Mouse (Mus musculus): ENCODE results near the gene Cyp27b1.
"Not testable (repeated sequence)": the region's sequence is repeated elsewhere in the genome, so short reads cannot be mapped to it uniquely, and the experiment has no call there.

Gene Cyp27b1

DNA sequence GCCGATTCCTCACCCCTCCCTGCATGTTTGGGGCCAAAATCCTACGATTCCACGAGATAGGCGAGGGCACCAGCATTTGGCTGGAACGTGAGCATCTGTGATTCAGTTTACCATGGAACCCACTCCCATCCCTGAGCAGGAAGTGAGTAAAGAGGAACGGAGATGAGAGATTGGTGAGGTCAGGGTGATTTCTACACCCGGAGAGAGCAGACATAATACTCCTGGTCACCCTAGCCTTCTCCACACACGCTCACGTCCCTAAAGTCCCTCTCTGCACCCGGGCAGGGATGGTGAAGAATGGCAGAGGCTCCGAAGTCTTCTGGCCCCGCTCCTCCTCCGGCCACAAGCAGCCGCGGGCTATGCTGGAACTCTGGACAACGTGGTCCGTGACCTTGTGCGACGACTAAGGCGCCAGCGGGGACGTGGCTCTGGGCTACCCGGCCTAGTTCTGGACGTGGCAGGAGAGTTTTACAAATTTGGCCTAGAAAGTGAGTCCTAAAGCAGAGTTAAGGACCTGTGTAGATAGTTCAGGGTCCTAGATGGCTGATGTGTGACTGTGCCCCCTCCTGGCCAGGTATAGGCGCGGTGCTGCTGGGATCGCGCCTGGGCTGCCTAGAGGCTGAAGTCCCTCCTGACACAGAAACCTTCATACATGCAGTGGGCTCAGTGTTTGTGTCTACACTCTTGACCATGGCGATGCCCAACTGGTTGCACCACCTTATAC lies 1.5 kb downstream of the Cyp27b1 start:
- DNase-seq (ENCODE audit: low spot score), result no peak

GRCm38 (mm10) chr10:127050119-127050474 lies 2.0 kb downstream of the Cyp27b1 start:
- DNase-seq (ENCODE audit: low spot score), result no peak

- DNase-seq (ENCODE audit: low spot score), result no peak
Measured at GRCm38 (mm10) chr10:127054646-127055045, 6.6 kb downstream of the Cyp27b1 start.

- no peak for DNase-seq (ENCODE audit: low spot score)
Measured at GRCm38 (mm10) chr10:127055406-127055805, 7.4 kb downstream of the Cyp27b1 start.

GRCm38 (mm10) chr10:127056490-127056889 lies 8.4 kb downstream of the Cyp27b1 start:
- no peak for DNase-seq (ENCODE audit: low spot score)

- DNase-seq (ENCODE audit: low spot score), result peak; percentile 93
Measured at GRCm38 (mm10) chr10:127058161-127058560, 10.1 kb downstream of the Cyp27b1 start.

DNA sequence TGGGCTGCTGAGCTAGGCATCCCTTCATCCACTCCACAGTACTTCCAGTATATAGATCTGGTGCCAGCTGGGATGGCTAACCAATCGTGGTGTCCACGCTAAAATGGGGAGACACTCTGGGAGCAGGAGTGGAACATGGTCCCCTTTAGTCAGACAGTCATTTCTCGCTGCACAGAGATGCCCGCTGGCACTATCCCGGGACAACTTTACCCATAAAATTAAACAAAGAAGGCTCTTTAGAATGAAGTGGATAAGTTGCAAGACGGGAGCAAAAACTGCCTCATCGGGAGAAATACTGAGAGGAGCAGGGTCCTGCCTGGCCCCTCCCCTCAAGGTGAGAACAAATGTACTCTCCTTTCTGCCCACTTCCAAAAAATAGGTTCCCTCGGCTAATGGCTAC lies 10.7 kb downstream of the Cyp27b1 start:
- DNase-seq (ENCODE audit: low spot score), result no peak

DNA sequence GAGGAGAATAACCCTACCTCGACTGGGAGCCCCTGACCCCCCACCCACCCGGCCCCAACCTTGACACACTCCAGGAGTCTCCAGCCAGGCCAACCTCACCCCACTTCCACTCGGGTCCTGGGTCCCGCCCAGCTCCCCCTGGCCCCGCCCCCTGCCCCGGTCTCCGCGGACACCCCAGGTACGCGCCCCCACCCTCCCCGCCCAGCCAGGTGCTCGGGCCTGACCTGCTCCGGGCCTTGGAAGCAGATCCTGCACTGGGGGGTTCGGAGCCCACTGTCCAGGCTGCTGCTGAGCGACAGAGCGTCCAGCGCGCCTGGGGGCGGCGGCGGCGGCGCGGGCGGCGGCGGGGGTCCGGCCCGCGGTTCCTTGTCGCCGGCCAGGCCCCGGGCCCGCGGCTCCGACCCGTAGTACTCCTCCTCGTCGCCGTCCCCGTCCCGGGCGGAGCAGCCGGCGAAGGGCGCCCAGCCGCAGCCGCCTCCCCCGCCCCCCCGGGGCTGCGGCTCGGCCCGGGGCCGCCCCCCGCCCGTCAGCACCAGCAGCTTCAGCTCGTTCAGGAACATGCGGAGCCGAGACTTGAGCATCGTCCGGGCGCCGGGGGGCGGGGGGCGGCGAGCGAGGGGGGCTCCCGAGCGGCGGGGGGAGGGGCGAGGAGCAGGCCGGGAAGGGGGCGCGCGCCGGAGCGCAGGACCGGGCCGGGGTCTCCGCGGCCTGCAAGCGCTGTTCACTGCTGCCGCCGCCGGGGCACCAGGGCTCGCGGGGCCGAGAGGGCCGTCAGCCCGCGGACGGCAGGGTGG lies 11.3 kb downstream of the Cyp27b1 start:
- DNase-seq (ENCODE audit: low spot score), result no peak

DNA sequence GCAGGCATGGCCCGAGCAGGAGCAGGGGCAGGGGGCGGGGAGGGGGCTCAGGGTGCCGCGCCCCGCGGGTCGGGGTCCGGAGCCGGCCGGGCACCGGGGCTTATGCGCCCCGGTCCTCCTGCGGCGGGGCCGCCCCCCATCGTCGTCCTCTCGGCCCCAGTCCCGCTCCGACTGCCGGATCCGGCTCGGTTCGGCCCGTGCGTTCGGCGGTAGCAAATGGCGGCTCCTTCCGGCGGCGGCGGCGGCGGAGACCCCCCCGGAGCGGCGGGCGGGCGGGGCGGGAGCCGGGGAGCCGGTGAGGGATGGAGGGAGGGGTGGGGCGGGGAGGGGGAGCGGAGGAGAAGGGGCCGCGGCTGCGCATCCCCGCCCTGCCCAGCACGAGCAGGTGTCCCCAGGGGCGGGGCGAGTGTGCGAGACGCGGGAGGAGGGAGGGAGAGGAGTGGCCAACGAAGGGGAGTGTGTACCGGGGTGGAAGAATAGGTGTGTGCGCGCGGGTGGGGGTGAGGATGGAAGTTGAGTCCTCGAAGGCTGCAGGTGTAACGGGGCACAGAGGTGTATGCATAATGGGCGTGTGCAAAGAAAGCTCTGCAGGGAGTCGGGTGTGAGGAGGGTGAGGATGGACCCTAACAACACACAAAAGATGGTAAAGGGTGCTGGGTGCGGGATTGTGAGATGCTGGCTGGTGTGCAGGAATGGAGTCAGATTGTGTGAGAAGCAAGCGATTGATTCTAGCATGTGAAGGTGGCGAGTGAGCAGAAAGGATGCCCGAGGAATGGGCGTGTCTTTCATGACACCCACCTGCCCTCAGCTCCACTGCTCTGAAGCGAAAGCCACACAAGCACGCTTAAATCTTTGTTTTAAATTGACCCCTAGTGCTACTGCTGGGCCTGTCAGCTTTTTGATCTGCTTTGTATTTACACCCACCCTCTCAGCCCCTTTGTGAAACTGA lies 12.2 kb downstream of the Cyp27b1 start, which contains the start of gene March9:
March9 (minus strand) TSS at position 217 of the 949 bp plus-strand sequence.
- peak; percentile 73 for DNase-seq (ENCODE audit: low spot score)

- no peak for DNase-seq (ENCODE audit: low spot score)
Measured at GRCm38 (mm10) chr10:127061085-127061484, 13.0 kb downstream of the Cyp27b1 start.

GRCm38 (mm10) chr10:127061513-127061912 lies 13.5 kb downstream of the Cyp27b1 start:
- DNase-seq (ENCODE audit: low spot score), result no peak

- not testable (repeated sequence) for DNase-seq (ENCODE audit: low spot score)
Measured at GRCm38 (mm10) chr10:127062101-127062500, 14.1 kb downstream of the Cyp27b1 start.

- no peak for DNase-seq (ENCODE audit: low spot score)
Measured at GRCm38 (mm10) chr10:127062503-127062902, 14.5 kb downstream of the Cyp27b1 start.

- peak; percentile 99 for DNase-seq (ENCODE audit: low spot score)
Measured at GRCm38 (mm10) chr10:127063239-127063872, 15.3 kb downstream of the Cyp27b1 start, which contains the start of gene Cdk4. Gene Cdk4, plus strand, starts transcription at chr10:127063534.

GRCm38 (mm10) chr10:127063913-127064870 lies 16.1 kb downstream of the Cyp27b1 start:
- peak; percentile 47 for DNase-seq (ENCODE audit: low spot score)

DNA sequence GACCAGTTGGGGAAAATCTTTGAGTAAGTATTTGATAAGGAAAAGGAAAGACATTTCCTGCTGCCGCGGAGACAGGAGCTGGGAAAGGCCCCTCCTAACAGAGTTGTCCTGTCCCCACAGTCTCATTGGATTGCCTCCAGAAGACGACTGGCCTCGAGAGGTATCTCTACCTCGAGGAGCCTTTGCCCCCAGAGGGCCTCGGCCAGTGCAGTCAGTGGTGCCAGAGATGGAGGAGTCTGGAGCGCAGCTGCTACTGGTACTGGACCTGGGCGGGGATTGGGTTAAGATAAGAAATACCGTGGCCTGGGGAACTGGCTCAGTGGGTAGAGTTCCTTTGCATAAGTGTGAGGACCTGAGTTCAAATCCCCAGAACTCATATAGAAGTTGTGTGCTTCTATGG lies 17.9 kb downstream of the Cyp27b1 start:
- DNase-seq (ENCODE audit: low spot score), result no peak

- no peak for DNase-seq (ENCODE audit: low spot score)
Measured at GRCm38 (mm10) chr10:127066519-127067018, 18.5 kb downstream of the Cyp27b1 start.

DNA sequence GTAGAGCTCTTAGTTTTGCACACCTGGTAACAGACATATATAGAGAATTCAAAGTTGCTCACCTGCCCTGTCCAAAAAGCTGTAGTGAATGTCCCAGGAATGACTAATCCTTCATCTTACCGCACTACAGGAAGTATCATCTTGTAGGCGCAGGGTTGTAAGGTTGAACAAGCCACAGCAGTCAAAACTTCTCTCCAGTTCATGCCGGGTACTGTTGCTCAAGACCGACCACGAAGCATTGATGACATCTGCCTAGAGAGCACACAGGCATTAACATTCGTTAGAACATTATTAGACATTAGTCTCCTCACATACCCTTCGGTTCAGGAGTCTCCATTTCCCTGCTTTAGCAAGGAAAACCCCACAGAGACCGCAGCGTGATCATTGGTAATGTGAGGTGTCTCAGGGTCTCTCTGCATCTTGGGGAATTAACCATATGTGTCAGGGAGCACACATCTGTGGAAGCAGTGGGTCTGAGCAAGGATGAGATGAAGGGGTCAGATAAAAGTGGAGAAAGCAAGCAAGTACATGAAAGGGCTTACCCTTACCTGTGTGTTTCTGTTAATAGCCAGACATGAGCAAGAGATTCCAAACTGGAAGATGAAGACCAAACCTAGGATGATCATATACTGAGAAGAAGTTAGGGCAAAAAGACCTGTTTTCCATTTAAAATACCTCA lies 20.4 kb downstream of the Cyp27b1 start:
- no peak for DNase-seq (ENCODE audit: low spot score)

Measured in retina, embryonic 14.5 days (tissue).